Mouse (Mus musculus): ENCODE measurements at regions not wholly inside any gene's neighbourhood (a gene's known extent, or its start where the extent isn't known, plus 50 kb on each side); places are given as distances from the start of the nearest gene placed in this dataset.
A peak's percentile ranks its signal among the peaks of the same experiment; 100 is the strongest.

- Histone ChIP-seq H3K4me1 (peaks cover 2% of the 10 kb centered on the region; the same call in 1 of the 2 replicates), H3K9me3 (replicated peaks) (no peaks in the 10 kb centered on the region), H3K4me3 (no peak overlapping the region), H3K4me2 (replicated peaks) (no peak overlapping the region), H3K27me3 (no peaks in the 10 kb centered on the region), H3K36me3 (no peaks in the 10 kb centered on the region), H3K27ac (no peak overlapping the region), H3K9ac (no peak overlapping the region)
- ATAC-seq (ENCODE audit: low FRiP score): no peak
- WGBS: 83% methylated on average over 7 of the region's 7 CpGs
Measured at GRCm38 (mm10) chr17:64466273-64466672, 134.3 kb upstream of the Man2a1 start.

- no peaks in the 10 kb centered on the region for H3K36me3 ChIP-seq
- ATAC-seq (ENCODE audit: low FRiP score): no peak
- WGBS: 75% methylated on average over 9 of the region's 9 CpGs
- no peak overlapping the region for H3K9ac ChIP-seq
- H3K4me3 ChIP-seq: no peak overlapping the region
- H3K4me2 ChIP-seq (replicated peaks): no peak overlapping the region
- H3K27me3 ChIP-seq: no peaks in the 10 kb centered on the region
- no peaks in the 10 kb centered on the region for H3K9me3 ChIP-seq (replicated peaks)
- peaks cover 2% of the 10 kb centered on the region; the same call in 1 of the 2 replicates for H3K4me1 ChIP-seq
- H3K27ac ChIP-seq: no peak overlapping the region
Measured at GRCm38 (mm10) chr17:64466746-64467145, 133.8 kb upstream of the Man2a1 start.

GRCm38 (mm10) chr17:64467297-64467696 is 133.2 kb upstream of the Man2a1 start:
- ATAC-seq (ENCODE audit: low FRiP score): no peak
- 69% methylated on average over 10 of the region's 12 CpGs for WGBS
- H3K4me3 ChIP-seq: no peak overlapping the region
- H3K4me1 ChIP-seq: peaks cover 2% of the 10 kb centered on the region; the same call in 1 of the 2 replicates
- H3K9ac ChIP-seq: no peak overlapping the region
- H3K9me3 ChIP-seq (replicated peaks): no peaks in the 10 kb centered on the region
- H3K36me3 ChIP-seq: no peaks in the 10 kb centered on the region
- H3K4me2 ChIP-seq (replicated peaks): no peak overlapping the region
- no peak overlapping the region for H3K27ac ChIP-seq
- no peaks in the 10 kb centered on the region for H3K27me3 ChIP-seq

GRCm38 (mm10) chr17:64469754-64470400 is 130.7 kb upstream of the Man2a1 start:
- no peak overlapping the region for H3K9ac ChIP-seq
- no peak overlapping the region for H3K4me3 ChIP-seq
- ATAC-seq (ENCODE audit: low FRiP score): peak; percentile 60; the same call in 1 of the 2 replicates
- 34% methylated on average over 12 of the region's 12 CpGs for WGBS
- H3K9me3 ChIP-seq (replicated peaks): no peaks in the 10 kb centered on the region
- no peak overlapping the region for H3K27ac ChIP-seq
- H3K4me2 ChIP-seq (replicated peaks): peak overlapping the region; percentile 7; the same call in 1 of the 2 replicates
- peaks cover 2% of the 10 kb centered on the region; the same call in 1 of the 2 replicates for H3K4me1 ChIP-seq
- H3K27me3 ChIP-seq: no peaks in the 10 kb centered on the region
- H3K36me3 ChIP-seq: no peaks in the 10 kb centered on the region

GRCm38 (mm10) chr17:64480607-64481038 is 119.9 kb upstream of the Man2a1 start:
- H3K9me3 ChIP-seq (replicated peaks): no peaks in the 10 kb centered on the region
- H3K9ac ChIP-seq: no peak overlapping the region
- no peaks in the 10 kb centered on the region for H3K36me3 ChIP-seq
- no peak overlapping the region for H3K4me3 ChIP-seq
- 29% methylated on average over 1 of the region's 1 CpGs for WGBS
- no peak overlapping the region for H3K27ac ChIP-seq
- H3K27me3 ChIP-seq: no peaks in the 10 kb centered on the region
- H3K4me1 ChIP-seq: no peaks in the 10 kb centered on the region
- H3K4me2 ChIP-seq (replicated peaks): no peak overlapping the region
- ATAC-seq (ENCODE audit: low FRiP score): no peak

GRCm38 (mm10) chr17:64484835-64485234 is 115.7 kb upstream of the Man2a1 start:
- Histone ChIP-seq H3K9ac (no peak overlapping the region), H3K4me3 (no peak overlapping the region), H3K36me3 (no peaks in the 10 kb centered on the region), H3K27ac (no peak overlapping the region), H3K27me3 (no peaks in the 10 kb centered on the region), H3K4me2 (replicated peaks) (no peak overlapping the region), H3K9me3 (replicated peaks) (no peaks in the 10 kb centered on the region), H3K4me1 (0 out of 2 replicates have a peak, but pooled peaks cover 3% of the 10 kb centered on the region)
- ATAC-seq (ENCODE audit: low FRiP score): no peak
- 86% methylated on average over 4 of the region's 4 CpGs for WGBS

- 0 out of 2 replicates have a peak, but pooled peaks cover 3% of the 10 kb centered on the region for H3K4me1 ChIP-seq
- H3K36me3 ChIP-seq: no peaks in the 10 kb centered on the region
- ATAC-seq (ENCODE audit: low FRiP score): no peak
- H3K27me3 ChIP-seq: no peaks in the 10 kb centered on the region
- H3K27ac ChIP-seq: no peak overlapping the region
- H3K9ac ChIP-seq: no peak overlapping the region
- no peak overlapping the region for H3K4me2 ChIP-seq (replicated peaks)
- no peak overlapping the region for H3K4me3 ChIP-seq
- WGBS: 92% methylated on average over 2 of the region's 2 CpGs
- no peaks in the 10 kb centered on the region for H3K9me3 ChIP-seq (replicated peaks)
Measured at GRCm38 (mm10) chr17:64489769-64490335, 110.7 kb upstream of the Man2a1 start.

GRCm38 (mm10) chr17:64490664-64491063 is 109.9 kb upstream of the Man2a1 start:
- ATAC-seq (ENCODE audit: low FRiP score): peak; percentile 87
- Histone ChIP-seq H3K4me2 (replicated peaks) (no peak overlapping the region), H3K9ac (no peak overlapping the region), H3K27me3 (no peaks in the 10 kb centered on the region), H3K27ac (no peak overlapping the region), H3K4me1 (0 out of 2 replicates have a peak, but pooled peaks cover 3% of the 10 kb centered on the region), H3K36me3 (no peaks in the 10 kb centered on the region), H3K4me3 (no peak overlapping the region), H3K9me3 (replicated peaks) (no peaks in the 10 kb centered on the region)
- WGBS: 63% methylated on average over 7 of the region's 7 CpGs

- H3K9me3 ChIP-seq (replicated peaks): no peaks in the 10 kb centered on the region
- no peaks in the 10 kb centered on the region for H3K36me3 ChIP-seq
- 68% methylated on average over 8 of the region's 10 CpGs for WGBS
- no peak overlapping the region for H3K4me3 ChIP-seq
- no peaks in the 10 kb centered on the region for H3K27me3 ChIP-seq
- H3K4me2 ChIP-seq (replicated peaks): no peak overlapping the region
- no peak overlapping the region for H3K27ac ChIP-seq
- no peak for ATAC-seq (ENCODE audit: low FRiP score)
- H3K4me1 ChIP-seq: no peaks in the 10 kb centered on the region
- H3K9ac ChIP-seq: no peak overlapping the region
Measured at GRCm38 (mm10) chr17:64491922-64492353, 108.6 kb upstream of the Man2a1 start.

- Histone ChIP-seq H3K36me3 (no peaks in the 10 kb centered on the region), H3K27ac (no peak overlapping the region), H3K27me3 (no peaks in the 10 kb centered on the region), H3K9ac (no peak overlapping the region), H3K4me2 (replicated peaks) (no peak overlapping the region), H3K4me1 (no peaks in the 10 kb centered on the region), H3K9me3 (replicated peaks) (no peaks in the 10 kb centered on the region), H3K4me3 (no peak overlapping the region)
- no peak for ATAC-seq (ENCODE audit: low FRiP score)
- WGBS: 49% methylated on average over 6 of the region's 9 CpGs
Measured at GRCm38 (mm10) chr17:64492614-64493269, 107.8 kb upstream of the Man2a1 start.

- 60% methylated on average over 15 of the region's 15 CpGs for WGBS
- Histone ChIP-seq H3K27me3 (no peaks in the 10 kb centered on the region), H3K9ac (no peak overlapping the region), H3K9me3 (replicated peaks) (no peaks in the 10 kb centered on the region), H3K36me3 (no peaks in the 10 kb centered on the region), H3K27ac (no peak overlapping the region), H3K4me1 (no peaks in the 10 kb centered on the region), H3K4me2 (replicated peaks) (no peak overlapping the region), H3K4me3 (no peak overlapping the region)
- ATAC-seq (ENCODE audit: low FRiP score): no peak
Measured at GRCm38 (mm10) chr17:64499281-64499997, 101.1 kb upstream of the Man2a1 start.

GRCm38 (mm10) chr17:64502376-64502775 is 98.2 kb upstream of the Man2a1 start:
- Histone ChIP-seq H3K27me3 (no peaks in the 10 kb centered on the region), H3K9ac (no peak overlapping the region), H3K4me3 (no peak overlapping the region), H3K4me1 (no peaks in the 10 kb centered on the region), H3K4me2 (replicated peaks) (no peak overlapping the region), H3K9me3 (replicated peaks) (no peaks in the 10 kb centered on the region), H3K27ac (no peak overlapping the region), H3K36me3 (no peaks in the 10 kb centered on the region)
- no peak for ATAC-seq (ENCODE audit: low FRiP score)
- 89% methylated on average over 2 of the region's 2 CpGs for WGBS

Measured in hindbrain, embryonic 12.5 days (tissue).